Mouse (Mus musculus): ENCODE measurements around the gene Thra.

DNA sequence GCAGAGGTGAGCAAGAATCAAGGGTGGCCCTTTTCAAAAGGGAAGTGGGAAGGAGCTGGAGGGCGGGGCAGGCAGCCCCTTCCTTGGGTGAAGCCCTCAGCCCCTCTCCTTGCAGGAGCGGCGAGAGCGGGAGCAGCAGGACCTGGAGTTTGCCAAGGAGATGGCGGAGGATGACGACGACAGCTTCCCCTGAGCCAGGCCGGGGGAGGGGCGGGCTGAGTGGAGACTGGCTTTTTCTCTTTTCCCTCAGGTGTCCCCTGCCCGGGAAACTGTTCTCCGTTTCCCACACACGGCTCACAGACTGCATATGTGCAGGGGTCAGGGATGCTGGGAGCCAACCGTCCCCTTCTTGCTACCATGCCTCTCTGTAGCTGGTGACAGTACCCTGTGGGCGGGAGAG lies 45.0 kb upstream of the Thra start:
- TF ChIP-seq CTCF (IDR thresholded peaks at IDR 0.05; ENCODE audit: low read depth), result no peak
- no peak for TF ChIP-seq EP300 (optimal IDR thresholded peaks at IDR 0.05)

Measured in stomach, postnatal 0 days (tissue).